Mouse (Mus musculus): Measurements from ENCODE around the gene Gm12845. TPM values are rescaled to one million over a fixed set of nuclear protein-coding genes. Genes with fewer than 3 reads are reported as not detected.
A peak's percentile ranks its signal among the peaks of the same experiment; 100 is the strongest.
"Not testable (repeated sequence)": the region's sequence is repeated elsewhere in the genome, so short reads cannot be mapped to it uniquely, and the experiment has no call there.

The Gm12845 gene
- polyA plus RNA-seq, 1 experiment from 2014 or later = not detected

GRCm38 (mm10) chr4:117737559-117737958, 13.3 kb downstream of the Gm12845 start:
- ATAC-seq (ENCODE audit: low FRiP score, low TSS enrichment) (peak; percentile 25; the same call in 1 of the 2 replicates), DNase-seq (ENCODE audit: low spot score) (peak; percentile 62)
- H3K27ac ChIP-seq (replicated peaks) = no peak overlapping the region
- H3K4me2 ChIP-seq (replicated peaks; ENCODE audit: low read depth) = no peak overlapping the region
- H3K9me3 ChIP-seq (ENCODE audit: control insufficient read depth, low read length) = no peaks in the 10 kb centered on the region
- no peak overlapping the region for H3K4me3 ChIP-seq (ENCODE audit: low read depth, low read length)
- no peak overlapping the region for H3K9ac ChIP-seq (ENCODE audit: low read length)
- no peaks in the 10 kb centered on the region for H3K27me3 ChIP-seq (ENCODE audit: control insufficient read depth, insufficient read depth, low read length)
- no peaks in the 10 kb centered on the region for H3K36me3 ChIP-seq (ENCODE audit: control insufficient read depth, insufficient read depth, low read length)
- WGBS = 45% methylated on average over 8 of the region's 8 CpGs
- TF ChIP-seq CTCF (IDR thresholded peaks at IDR 0.05; ENCODE audit: low read depth) (peak; percentile 67), EP300 (optimal IDR thresholded peaks at IDR 0.05) (no peak)
- no peaks in the 10 kb centered on the region for H3K4me1 ChIP-seq (replicated peaks; ENCODE audit: control insufficient read depth, insufficient read depth)

GRCm38 (mm10) chr4:117752469-117752868, 28.3 kb downstream of the Gm12845 start:
- not testable (repeated sequence) for ATAC-seq (ENCODE audit: low FRiP score, low TSS enrichment); H3K4me3 ChIP-seq (ENCODE audit: low read depth, low read length); H3K4me1 ChIP-seq (replicated peaks; ENCODE audit: control insufficient read depth, insufficient read depth); DNase-seq (ENCODE audit: low spot score); H3K36me3 ChIP-seq (ENCODE audit: control insufficient read depth, insufficient read depth, low read length); H3K27ac ChIP-seq (replicated peaks); H3K4me2 ChIP-seq (replicated peaks; ENCODE audit: low read depth); H3K9me3 ChIP-seq (ENCODE audit: control insufficient read depth, low read length); H3K9ac ChIP-seq (ENCODE audit: low read length); H3K27me3 ChIP-seq (ENCODE audit: control insufficient read depth, insufficient read depth, low read length)
- WGBS = 41% methylated on average over 5 of the region's 5 CpGs

GRCm38 (mm10) chr4:117760151-117760550, 35.9 kb downstream of the Gm12845 start:
- no peak overlapping the region for H3K27ac ChIP-seq (replicated peaks)
- TF ChIP-seq EP300 (optimal IDR thresholded peaks at IDR 0.05) (no peak), CTCF (IDR thresholded peaks at IDR 0.05; ENCODE audit: low read depth) (no peak)
- ATAC-seq (ENCODE audit: low FRiP score, low TSS enrichment) (0 out of 2 replicates have a peak, but pooled peaks have one; percentile 56), DNase-seq (ENCODE audit: low spot score) (no peak)
- H3K36me3 ChIP-seq (ENCODE audit: control insufficient read depth, insufficient read depth, low read length) = no peaks in the 10 kb centered on the region
- no peaks in the 10 kb centered on the region for H3K4me1 ChIP-seq (replicated peaks; ENCODE audit: control insufficient read depth, insufficient read depth)
- H3K4me3 ChIP-seq (ENCODE audit: low read depth, low read length) = no peak overlapping the region
- no peaks in the 10 kb centered on the region for H3K27me3 ChIP-seq (ENCODE audit: control insufficient read depth, insufficient read depth, low read length)
- no peak overlapping the region for H3K4me2 ChIP-seq (replicated peaks; ENCODE audit: low read depth)
- no peaks in the 10 kb centered on the region for H3K9me3 ChIP-seq (ENCODE audit: control insufficient read depth, low read length)
- 78% methylated on average over 5 of the region's 5 CpGs for WGBS
- no peak overlapping the region for H3K9ac ChIP-seq (ENCODE audit: low read length)

GRCm38 (mm10) chr4:117765416-117765815, 41.2 kb downstream of the Gm12845 start, which contains the start of gene Klf17:
Gene Klf17, minus strand, starts transcription at chr4:117765648.
- ATAC-seq (ENCODE audit: low FRiP score, low TSS enrichment) (peak; percentile 57; the same call in 1 of the 2 replicates), DNase-seq (ENCODE audit: low spot score) (peak; percentile 24)
- Histone ChIP-seq H3K36me3 (ENCODE audit: control insufficient read depth, insufficient read depth, low read length) (no peaks in the 10 kb centered on the region), H3K4me1 (replicated peaks; ENCODE audit: control insufficient read depth, insufficient read depth) (no peaks in the 10 kb centered on the region), H3K9me3 (ENCODE audit: control insufficient read depth, low read length) (no peaks in the 10 kb centered on the region), H3K4me3 (ENCODE audit: low read depth, low read length) (no peak within 1 kb of the TSS), H3K9ac (ENCODE audit: low read length) (no peak within 1 kb of the TSS), H3K27ac (replicated peaks) (no peak within 1 kb of the TSS), H3K27me3 (ENCODE audit: control insufficient read depth, insufficient read depth, low read length) (no peaks in the 10 kb centered on the region), H3K4me2 (replicated peaks; ENCODE audit: low read depth) (no peak within 1 kb of the TSS)
- WGBS = 69% methylated on average over 11 of the region's 12 CpGs
- TF ChIP-seq CTCF (IDR thresholded peaks at IDR 0.05; ENCODE audit: low read depth) (no peak), EP300 (optimal IDR thresholded peaks at IDR 0.05) (no peak)

- DNase-seq (ENCODE audit: low spot score) = peak; percentile 71
- TF ChIP-seq CTCF (IDR thresholded peaks at IDR 0.05; ENCODE audit: low read depth) = peak; percentile 79
- TF ChIP-seq EP300 (optimal IDR thresholded peaks at IDR 0.05) = no peak
- Histone ChIP-seq H3K9ac (ENCODE audit: low read length) (no peak overlapping the region), H3K4me1 (replicated peaks; ENCODE audit: control insufficient read depth, insufficient read depth) (no peaks in the 10 kb centered on the region), H3K4me3 (ENCODE audit: low read depth, low read length) (no peak overlapping the region), H3K36me3 (ENCODE audit: control insufficient read depth, insufficient read depth, low read length) (no peaks in the 10 kb centered on the region), H3K9me3 (ENCODE audit: control insufficient read depth, low read length) (no peaks in the 10 kb centered on the region), H3K27me3 (ENCODE audit: control insufficient read depth, insufficient read depth, low read length) (no peaks in the 10 kb centered on the region), H3K4me2 (replicated peaks; ENCODE audit: low read depth) (no peak overlapping the region), H3K27ac (replicated peaks) (no peak overlapping the region)
- 20% methylated on average over 5 of the region's 5 CpGs for whole genome bisulfite sequencing
- ATAC-seq (ENCODE audit: low FRiP score, low TSS enrichment) = 0 out of 2 replicates have a peak, but pooled peaks have one; percentile 51
Measured at GRCm38 (mm10) chr4:117770935-117771334, 46.7 kb downstream of the Gm12845 start.

- 35% methylated on average over 9 of the region's 9 CpGs for WGBS
- Histone ChIP-seq H3K9me3 (ENCODE audit: control insufficient read depth, low read length) (no peaks in the 10 kb centered on the region), H3K36me3 (ENCODE audit: control insufficient read depth, insufficient read depth, low read length) (no peaks in the 10 kb centered on the region), H3K4me1 (replicated peaks; ENCODE audit: control insufficient read depth, insufficient read depth) (no peaks in the 10 kb centered on the region), H3K27ac (replicated peaks) (no peak overlapping the region), H3K4me2 (replicated peaks; ENCODE audit: low read depth) (no peak overlapping the region), H3K27me3 (ENCODE audit: control insufficient read depth, insufficient read depth, low read length) (no peaks in the 10 kb centered on the region), H3K9ac (ENCODE audit: low read length) (no peak overlapping the region), H3K4me3 (ENCODE audit: low read depth, low read length) (no peak overlapping the region)
- ATAC-seq (ENCODE audit: low FRiP score, low TSS enrichment) (no peak), DNase-seq (ENCODE audit: low spot score) (no peak)
- TF ChIP-seq EP300 (optimal IDR thresholded peaks at IDR 0.05) (no peak), CTCF (IDR thresholded peaks at IDR 0.05; ENCODE audit: low read depth) (no peak)
Measured at GRCm38 (mm10) chr4:117772960-117773359, 48.7 kb downstream of the Gm12845 start.

Other genes with a start within 250 kb of the Gm12845 start
- 32.9 and 33.0 TPM in 2 replicates for gene Rnf220, start 227.4 kb upstream of the Gm12845 start, polyA plus RNA-seq (2015; fragmentation: Nextera tagmentation; extraction: Ambion mirVana)
- 77.5 and 79.4 TPM in 2 replicates for gene Eri3, start 174.0 kb upstream of the Gm12845 start, polyA plus RNA-seq (2015; fragmentation: Nextera tagmentation; extraction: Ambion mirVana)
- gene Dmap1, start 42.1 kb upstream of the Gm12845 start, polyA plus RNA-seq (2015; fragmentation: Nextera tagmentation; extraction: Ambion mirVana) = 27.5 and 27.8 TPM in 2 replicates
- 0.12 and 0.16 TPM in 2 replicates for gene Klf17, start 41.2 kb downstream of the Gm12845 start, polyA plus RNA-seq (2015; fragmentation: Nextera tagmentation; extraction: Ambion mirVana)
- gene Slc6a9, start 110.1 kb downstream of the Gm12845 start, polyA plus RNA-seq (2015; fragmentation: Nextera tagmentation; extraction: Ambion mirVana) = 20.6 and 25.2 TPM in 2 replicates
- 0.33 and 0.41 TPM in 2 replicates for gene Ccdc24, start 148.1 kb downstream of the Gm12845 start, polyA plus RNA-seq (2015; fragmentation: Nextera tagmentation; extraction: Ambion mirVana)
- 11.9 and 12.1 TPM in 2 replicates for gene B4galt2, start 159.1 kb downstream of the Gm12845 start, polyA plus RNA-seq (2015; fragmentation: Nextera tagmentation; extraction: Ambion mirVana)
- gene Atp6v0b, start 162.9 kb downstream of the Gm12845 start, polyA plus RNA-seq (2015; fragmentation: Nextera tagmentation; extraction: Ambion mirVana) = 242 and 249 TPM in 2 replicates
- 8.1 and 8.6 TPM in 2 replicates for gene Dph2, start 167.6 kb downstream of the Gm12845 start, polyA plus RNA-seq (2015; fragmentation: Nextera tagmentation; extraction: Ambion mirVana)
- 21.5 and 24.6 TPM in 2 replicates for gene Ipo13, start 190.6 kb downstream of the Gm12845 start, polyA plus RNA-seq (2015; fragmentation: Nextera tagmentation; extraction: Ambion mirVana)
- 3.8 TPM in 2 replicates for gene Artn, start 205.4 kb downstream of the Gm12845 start, polyA plus RNA-seq (2015; fragmentation: Nextera tagmentation; extraction: Ambion mirVana)